ENCODE assay signal across 7 mouse cellular contexts in the genomic region with DNA sequence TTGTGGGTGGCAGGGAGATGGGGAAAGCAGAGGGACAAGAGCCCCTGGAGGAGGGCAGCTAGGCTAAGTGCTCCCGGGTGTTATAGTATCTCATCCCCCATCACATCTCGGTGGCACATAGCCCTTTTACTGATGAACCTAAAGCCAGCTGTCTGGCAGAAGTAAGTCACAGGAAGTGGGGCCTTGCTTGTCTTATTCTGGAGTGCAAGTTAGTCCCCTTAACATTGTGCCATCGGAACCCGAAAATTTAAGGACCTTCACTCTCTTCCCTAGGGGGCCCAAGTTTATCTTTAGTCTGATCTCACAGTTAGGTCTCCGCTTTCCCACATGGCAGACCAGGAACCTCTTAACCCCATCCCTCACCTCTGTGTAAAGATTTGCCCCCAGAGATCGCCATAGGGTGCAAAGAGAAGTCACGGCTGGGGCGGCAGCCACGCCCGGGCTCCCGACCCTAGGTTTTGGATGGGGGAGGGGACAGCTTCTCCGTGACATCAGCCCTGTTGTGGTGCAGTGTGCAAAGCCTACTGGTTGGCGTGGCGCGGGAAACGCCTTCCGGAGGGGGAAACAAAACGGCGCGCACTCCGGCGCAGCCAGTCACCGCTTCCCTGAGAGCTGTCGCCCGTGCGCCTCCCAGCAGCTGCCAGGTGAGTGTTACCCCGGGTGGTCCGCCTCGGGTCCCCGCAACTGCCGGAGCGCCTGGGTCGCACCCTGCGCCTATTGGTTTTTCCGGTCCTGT. TPM values are rescaled to one million over a fixed set of nuclear protein-coding genes. Genes with fewer than 3 reads are reported as not detected.
DNase-seq lines count a peak whose midpoint lies in the region; ATAC-seq lines count a peak whose summit lies in the region.

No protein-coding gene starts in this region.

- peak; percentile 91 for DNase-seq in adrenal gland, postnatal 10 days
- DNase-seq in embryo, embryonic 11.5 days (ENCODE audit: low read depth, low spot score) = peak; percentile 77
- peak; percentile 72 to 88 for DNase-seq in gastrocnemius, postnatal 4 days (ENCODE audit: low spot score in 2 of 2)
- peak; percentile 92 for DNase-seq in limb, embryonic 10.5 days (ENCODE audit: low spot score)
- peak; percentile 79 for DNase-seq in skeletal muscle tissue, adult 2 months (ENCODE audit: low read depth, low spot score)

- peak overlapping the region; percentile 92 for H3K27ac ChIP-seq in intestine, embryonic 16.5 days (ENCODE audit: low read length)
- H3K27ac ChIP-seq in limb, embryonic 10.5 days = peak overlapping the region; percentile 89
- H3K27ac ChIP-seq in midbrain, embryonic 12.5 days (replicated peaks) = 0 out of 2 replicates have a peak overlapping the region, but pooled peaks have one; percentile 1

- peak overlapping the region; percentile 57 for H3K4me3 ChIP-seq in intestine, embryonic 16.5 days (ENCODE audit: low read length)
- H3K4me3 ChIP-seq in limb, embryonic 10.5 days = peak overlapping the region; percentile 70
- peak overlapping the region; percentile 56 for H3K4me3 ChIP-seq in midbrain, embryonic 12.5 days

- H3K4me2 ChIP-seq in intestine, embryonic 16.5 days (ENCODE audit: low read depth, low read length) = peak overlapping the region; percentile 82
- H3K4me2 ChIP-seq in midbrain, embryonic 12.5 days (replicated peaks) = peak overlapping the region; percentile 92

- 1% methylated on average over 35 of the region's 35 CpGs for WGBS in intestine, embryonic 16.5 days
- WGBS in limb, embryonic 10.5 days = 1% methylated on average over 35 of the region's 35 CpGs
- WGBS in midbrain, embryonic 12.5 days = 2% methylated on average over 35 of the region's 35 CpGs

- no peaks in the 10 kb centered on the region for H3K36me3 ChIP-seq in intestine, embryonic 16.5 days (ENCODE audit: control insufficient read depth, insufficient read depth, low read length)
- no peaks in the 10 kb centered on the region for H3K36me3 ChIP-seq in limb, embryonic 10.5 days
- no peaks in the 10 kb centered on the region for H3K36me3 ChIP-seq in midbrain, embryonic 12.5 days

- H3K27me3 ChIP-seq in intestine, embryonic 16.5 days (replicated peaks; ENCODE audit: control insufficient read depth, insufficient read depth, low read length) = no peaks in the 10 kb centered on the region
- no peaks in the 10 kb centered on the region for H3K27me3 ChIP-seq in limb, embryonic 10.5 days (ENCODE audit: low read depth, poor library complexity, severe bottlenecking)
- H3K27me3 ChIP-seq in midbrain, embryonic 12.5 days = peaks cover 21% of the 10 kb centered on the region

- peak overlapping the region; percentile 75 for H3K9ac ChIP-seq in intestine, embryonic 16.5 days (ENCODE audit: low read depth, low read length)
- peak overlapping the region; percentile 59 for H3K9ac ChIP-seq in midbrain, embryonic 12.5 days (replicated peaks)

- ATAC-seq in intestine, embryonic 16.5 days = peak; percentile 82
- peak; percentile 91 for ATAC-seq in midbrain, embryonic 12.5 days (ENCODE audit: low FRiP score, low read depth)

- H3K9me3 ChIP-seq in intestine, embryonic 16.5 days (ENCODE audit: control insufficient read depth, low read length) = no peaks in the 10 kb centered on the region
- H3K9me3 ChIP-seq in limb, embryonic 10.5 days (replicated peaks) = no peaks in the 10 kb centered on the region
- H3K9me3 ChIP-seq in midbrain, embryonic 12.5 days = no peaks in the 10 kb centered on the region

- peaks cover 45% of the 10 kb centered on the region for H3K4me1 ChIP-seq in intestine, embryonic 16.5 days (ENCODE audit: control insufficient read depth, insufficient read depth, low read length)
- H3K4me1 ChIP-seq in limb, embryonic 10.5 days = peaks cover 54% of the 10 kb centered on the region
- H3K4me1 ChIP-seq in midbrain, embryonic 12.5 days = peaks cover 29% of the 10 kb centered on the region

RNA-seq across cellular contexts. Expression of gene Csrp1, which starts 8.9 kb away (rescaled TPM):
- 10 to 100 TPM; 94.9 to 97.9 TPM for total RNA-seq in adrenal gland, postnatal 10 days (2021)
- 100 to 1,000 TPM; 109 to 114 TPM for total RNA-seq in gastrocnemius, postnatal 4 days (2021)
- polyA plus RNA-seq in intestine, embryonic 16.5 days (2015; fragmentation: Nextera tagmentation; extraction: Ambion mirVana) = 215 TPM in 2 replicates
- 46.3 and 54.4 TPM in 2 replicates for polyA plus RNA-seq in limb, embryonic 10.5 days (2016; fragmentation: Nextera tagmentation; extraction: Ambion mirVana)
- polyA plus RNA-seq in midbrain, embryonic 12.5 days (2016; fragmentation: Nextera tagmentation; extraction: Ambion mirVana) = 35.6 and 41.0 TPM in 2 replicates

RNA-seq across cellular contexts. Expression of gene Phlda3, which starts 37.1 kb away (rescaled TPM):
- total RNA-seq in adrenal gland, postnatal 10 days (2021) = 10 to 100 TPM; 42.9 to 82.7 TPM
- total RNA-seq in gastrocnemius, postnatal 4 days (2021) = 10 to 100 TPM; 30.6 to 38.0 TPM
- 36.2 and 36.6 TPM in 2 replicates for polyA plus RNA-seq in intestine, embryonic 16.5 days (2015; fragmentation: Nextera tagmentation; extraction: Ambion mirVana)
- polyA plus RNA-seq in limb, embryonic 10.5 days (2016; fragmentation: Nextera tagmentation; extraction: Ambion mirVana) = 30.2 and 33.0 TPM in 2 replicates
- 15.7 and 21.8 TPM in 2 replicates for polyA plus RNA-seq in midbrain, embryonic 12.5 days (2016; fragmentation: Nextera tagmentation; extraction: Ambion mirVana)

RNA-seq across cellular contexts. Expression of gene Tnni1, which starts 50.4 kb away (rescaled TPM):
- 10 to 100 TPM in 1 of 2 experiments, 1 to 10 TPM in 1; 7.7 to 41.7 TPM for total RNA-seq in adrenal gland, postnatal 10 days (2021)
- total RNA-seq in gastrocnemius, postnatal 4 days (2021) = 100 to 1,000 TPM; 298 to 331 TPM
- 6.4 and 8.7 TPM in 2 replicates for polyA plus RNA-seq in intestine, embryonic 16.5 days (2015; fragmentation: Nextera tagmentation; extraction: Ambion mirVana)
- 8.3 and 12.7 TPM in 2 replicates for polyA plus RNA-seq in limb, embryonic 10.5 days (2016; fragmentation: Nextera tagmentation; extraction: Ambion mirVana)
- polyA plus RNA-seq in midbrain, embryonic 12.5 days (2016; fragmentation: Nextera tagmentation; extraction: Ambion mirVana) = 1.0 and 2.2 TPM in 2 replicates

Comparison
In these comparisons a context has a peak if more than half of its experiments do, and no peak if none do; other contexts are left out.
1. Peak in every context shown above with its lines: DNase-seq, ATAC-seq, H3K4me3 ChIP-seq and H3K27ac ChIP-seq.
2. H3K27ac ChIP-seq: peak in every context shown above with its lines; median percentile 92 in intestine, embryonic 16.5 days; 89 in limb, embryonic 10.5 days; 1 in midbrain, embryonic 12.5 days.